Mouse (Mus musculus) brain, adult 10 weeks (tissue): Measurements from ENCODE around the gene Mrpl58. TPM values are rescaled to one million over a fixed set of nuclear protein-coding genes. Genes with fewer than 3 reads are reported as not detected.

Source experiments
- polyA plus RNA-seq: library from polyadenylated mRNA; stranded (reverse); fragments of 350-450 nt; fragmentation: Illumina TruSeq; extraction: RNeasy Lipid Tissue Mini Kit (QIAGEN cat#74804); gene quantifications from one replicate; pipeline ENCODE4 v1.2.3, GENCODE M21; 2015; ENCODE audit warnings: low read depth, low replicate concordance

The Mrpl58 gene
- 127 TPM for polyA plus RNA-seq

GRCm38 (mm10) chr11:115403338-115404124 lies at the start of gene Mrpl58:
TSS of gene Mrpl58 (plus strand) at chr11:115403752.

GRCm38 (mm10) chr11:115367395-115367944 lies 36.1 kb upstream of the Mrpl58 start, which contains the start of gene Hid1:
TSS of gene Hid1 (minus strand) at chr11:115367756.

DNA sequence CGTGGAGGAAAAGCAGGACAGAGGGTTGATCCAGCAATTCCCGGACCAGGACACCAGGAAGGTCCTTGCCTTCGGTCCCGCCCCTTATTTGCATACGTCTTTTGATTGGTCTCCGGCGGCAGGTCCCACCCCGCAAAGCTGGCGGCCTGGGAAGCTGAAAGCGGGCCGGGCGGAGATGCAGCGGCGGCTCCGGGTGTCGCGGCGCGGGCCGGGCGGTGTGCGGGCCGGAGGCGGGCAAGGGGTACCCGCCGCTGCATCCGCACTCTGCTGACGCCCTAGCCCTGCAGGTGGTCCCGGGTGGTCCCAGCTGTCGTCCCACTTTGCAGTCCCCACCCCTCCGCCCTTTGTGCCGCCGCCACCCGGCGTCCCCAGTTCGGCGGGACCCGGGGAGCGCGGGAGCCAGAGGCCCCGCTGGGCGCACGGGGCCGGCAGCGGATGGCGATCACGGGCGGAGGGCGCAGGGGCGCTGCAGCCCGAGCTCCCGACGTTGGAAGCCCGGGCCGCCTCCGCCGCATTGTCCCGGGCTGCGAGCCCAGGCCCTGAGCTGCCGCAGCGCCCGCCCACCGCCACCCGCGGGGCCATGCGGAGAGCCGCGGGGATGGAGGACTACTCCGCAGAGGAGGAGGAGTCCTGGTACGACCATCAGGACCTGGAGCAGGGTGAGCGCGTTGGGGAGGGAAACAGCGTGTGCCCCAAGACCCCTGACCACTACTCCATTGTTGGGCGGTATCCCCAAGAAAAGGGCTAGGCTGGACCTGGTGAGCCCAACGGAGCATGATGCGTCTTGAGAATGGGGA lies 21.6 kb upstream of the Mrpl58 start, which contains the start of gene Cdr2l:
TSS of gene Cdr2l (plus strand) at position 174 of the 797 bp plus-strand sequence.

DNA sequence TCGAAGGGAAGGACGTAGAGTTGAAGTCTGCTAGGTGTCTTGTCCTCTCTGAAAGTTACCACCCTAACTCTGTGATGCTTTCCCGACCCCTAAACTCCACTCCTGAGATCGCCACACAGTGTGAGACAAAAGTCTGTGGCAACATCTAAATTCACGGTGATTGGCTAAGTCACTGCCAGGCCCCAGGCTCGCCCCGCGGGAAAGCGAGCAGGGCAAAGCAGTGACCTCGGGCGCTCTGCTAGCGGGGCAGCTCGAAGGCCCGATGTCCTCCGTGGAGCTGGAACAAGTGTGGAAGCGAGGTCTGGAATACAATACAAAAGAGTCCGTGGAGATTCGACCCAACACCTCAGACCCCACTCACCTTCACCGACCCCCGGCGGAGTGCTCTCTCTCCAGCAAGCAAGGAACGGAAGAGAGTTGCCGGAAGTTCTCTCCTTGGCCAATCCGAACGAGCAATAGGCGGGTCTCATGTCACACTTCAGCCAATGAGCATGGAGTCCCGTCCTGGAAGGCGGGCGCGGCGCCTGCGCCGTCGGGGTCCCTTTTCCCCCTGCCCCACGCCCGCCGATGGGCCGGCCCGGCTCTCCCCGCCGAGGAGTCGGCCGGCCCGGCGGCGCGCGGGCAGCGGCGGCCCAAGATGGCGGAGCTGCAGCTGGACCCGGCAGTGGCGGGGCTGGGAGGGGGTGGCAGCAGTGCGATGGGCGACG lies 16.1 kb downstream of the Mrpl58 start, which contains the start of the genes Atp5h and Kctd2:
TSS of gene Atp5h (minus strand) at position 432 of the 707 bp plus-strand sequence.
TSS of gene Kctd2 (plus strand) at position 598 of the 707 bp plus-strand sequence.

DNA sequence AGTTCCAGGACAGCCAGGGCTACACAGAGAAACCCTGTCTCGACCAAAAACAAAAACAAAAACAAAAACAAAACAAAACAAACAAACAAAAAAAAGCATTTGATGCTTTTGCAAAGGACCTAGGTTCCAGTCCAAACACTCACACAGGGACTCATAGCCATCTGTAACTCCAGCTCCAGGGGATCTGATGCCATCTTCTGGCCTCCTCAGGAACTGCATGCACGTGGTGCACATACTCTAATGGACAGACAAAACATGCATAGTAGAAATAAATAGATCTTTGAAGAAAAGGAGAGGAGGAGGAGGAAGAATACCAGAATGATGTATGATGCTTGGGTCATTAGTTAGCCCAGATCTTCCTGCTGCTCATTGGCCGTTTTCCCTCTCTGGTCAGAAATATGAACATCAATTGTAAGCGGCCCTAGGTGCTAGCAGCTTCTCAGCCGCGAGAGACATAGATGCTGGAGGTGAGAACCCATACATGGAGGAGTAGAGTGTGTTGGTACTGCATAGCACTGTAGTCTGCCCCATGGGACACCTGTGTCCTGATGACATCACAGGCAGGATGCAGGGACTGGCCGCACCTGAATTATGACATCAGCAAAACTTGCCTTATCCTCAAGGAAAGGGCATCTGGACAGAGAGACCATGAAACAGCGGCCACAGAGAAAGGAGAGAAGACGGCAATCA lies 36.5 kb downstream of the Mrpl58 start, which contains the start of gene Trim80:
TSS of gene Trim80 (plus strand) at position 640 of the 690 bp plus-strand sequence.

Other genes with a start within 250 kb of the Mrpl58 start
- gene Slc9a3r1, start 240.4 kb upstream of the Mrpl58 start, polyA plus RNA-seq, result 53.0 TPM
- gene Tmem104, start 216.3 kb upstream of the Mrpl58 start, polyA plus RNA-seq, result 8.2 TPM
- gene Nat9, start 215.9 kb upstream of the Mrpl58 start, polyA plus RNA-seq, result 35.8 TPM
- 23.0 TPM for gene Grin2c, start 136.5 kb upstream of the Mrpl58 start, polyA plus RNA-seq
- gene Fdxr, start 126.7 kb upstream of the Mrpl58 start, polyA plus RNA-seq, result 20.1 TPM
- 19.8 TPM for gene Fads6, start 106.1 kb upstream of the Mrpl58 start, polyA plus RNA-seq
- gene Otop2, start 96.6 kb upstream of the Mrpl58 start, polyA plus RNA-seq, result 0.85 TPM
- gene Ush1g, start 81.7 kb upstream of the Mrpl58 start, polyA plus RNA-seq, result 0.39 TPM
- gene Otop3, start 69.0 kb upstream of the Mrpl58 start, polyA plus RNA-seq, result not detected
- gene Hid1, start 36.0 kb upstream of the Mrpl58 start, polyA plus RNA-seq, result 75.8 TPM
- gene Cdr2l, start 21.8 kb upstream of the Mrpl58 start, polyA plus RNA-seq, result 13.6 TPM
- 1,061 TPM for gene Atp5h, start 16.2 kb downstream of the Mrpl58 start, polyA plus RNA-seq
- gene Kctd2, start 16.4 kb downstream of the Mrpl58 start, polyA plus RNA-seq, result 73.5 TPM
- not detected for gene Trim80, start 36.8 kb downstream of the Mrpl58 start, polyA plus RNA-seq
- gene Slc16a5, start 58.7 kb downstream of the Mrpl58 start, polyA plus RNA-seq, result not detected
- gene Armc7, start 71.9 kb downstream of the Mrpl58 start, polyA plus RNA-seq, result 9.9 TPM
- 93.6 TPM for gene Nt5c, start 88.1 kb downstream of the Mrpl58 start, polyA plus RNA-seq
- gene Jpt1, start 110.6 kb downstream of the Mrpl58 start, polyA plus RNA-seq, result 108 TPM
- 430 TPM for gene Sumo2, start 132.5 kb downstream of the Mrpl58 start, polyA plus RNA-seq
- gene Nup85, start 160.7 kb downstream of the Mrpl58 start, polyA plus RNA-seq, result 49.1 TPM
- gene Mrps7, start 200.2 kb downstream of the Mrpl58 start, polyA plus RNA-seq, result 69.8 TPM
- 44.8 TPM for gene Gga3, start 200.3 kb downstream of the Mrpl58 start, polyA plus RNA-seq
- gene Mif4gd, start 209.2 kb downstream of the Mrpl58 start, polyA plus RNA-seq, result 27.5 TPM
- gene Slc25a19, start 224.5 kb downstream of the Mrpl58 start, polyA plus RNA-seq, result 64.2 TPM